Mouse (Mus musculus) T-helper 1 cell (primary cell): ENCODE results near the gene Tmem126b.

ENCODE experiments used
- in situ Hi-C: fragments of 300-600 bp; cut with MboI, MseI; formaldehyde crosslinking; loops from one replicate; pipeline ENCODE4 v1.15.1; 2025; ENCODE audit warnings: high pct_unique_total_duplicates

The Tmem126b gene

GRCm38 (mm10) chr7:90475793-90476312, at the start of gene Tmem126b:
TSS of gene Tmem126b (minus strand) at chr7:90476001.
- in situ Hi-C loops: no loop called here

GRCm38 (mm10) chr7:90512293-90512692, 36.5 kb upstream of the Tmem126b start:
- in situ Hi-C loops: no loop called here

DNA sequence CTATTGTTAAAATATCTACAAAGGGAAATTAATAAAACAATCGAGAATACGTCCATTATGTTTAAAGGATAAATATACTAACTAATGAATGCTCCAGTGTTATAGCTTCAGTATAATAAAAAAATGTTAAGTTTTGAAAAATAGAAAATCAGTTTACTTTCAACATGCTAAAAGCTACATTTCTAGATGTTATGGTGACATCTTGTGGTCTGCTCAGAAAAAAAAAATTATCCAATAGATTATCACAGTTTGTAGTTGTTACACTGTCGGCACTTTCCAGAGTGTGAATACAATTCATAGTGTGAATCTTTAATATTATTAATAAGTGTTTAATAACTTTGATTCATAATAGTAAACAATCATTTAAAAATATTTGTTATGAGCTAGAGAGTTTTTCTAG, 32.3 kb upstream of the Tmem126b start:
- in situ Hi-C loops: no loop called here

GRCm38 (mm10) chr7:90482607-90483006, 6.8 kb upstream of the Tmem126b start:
- in situ Hi-C loops: no loop called here

DNA sequence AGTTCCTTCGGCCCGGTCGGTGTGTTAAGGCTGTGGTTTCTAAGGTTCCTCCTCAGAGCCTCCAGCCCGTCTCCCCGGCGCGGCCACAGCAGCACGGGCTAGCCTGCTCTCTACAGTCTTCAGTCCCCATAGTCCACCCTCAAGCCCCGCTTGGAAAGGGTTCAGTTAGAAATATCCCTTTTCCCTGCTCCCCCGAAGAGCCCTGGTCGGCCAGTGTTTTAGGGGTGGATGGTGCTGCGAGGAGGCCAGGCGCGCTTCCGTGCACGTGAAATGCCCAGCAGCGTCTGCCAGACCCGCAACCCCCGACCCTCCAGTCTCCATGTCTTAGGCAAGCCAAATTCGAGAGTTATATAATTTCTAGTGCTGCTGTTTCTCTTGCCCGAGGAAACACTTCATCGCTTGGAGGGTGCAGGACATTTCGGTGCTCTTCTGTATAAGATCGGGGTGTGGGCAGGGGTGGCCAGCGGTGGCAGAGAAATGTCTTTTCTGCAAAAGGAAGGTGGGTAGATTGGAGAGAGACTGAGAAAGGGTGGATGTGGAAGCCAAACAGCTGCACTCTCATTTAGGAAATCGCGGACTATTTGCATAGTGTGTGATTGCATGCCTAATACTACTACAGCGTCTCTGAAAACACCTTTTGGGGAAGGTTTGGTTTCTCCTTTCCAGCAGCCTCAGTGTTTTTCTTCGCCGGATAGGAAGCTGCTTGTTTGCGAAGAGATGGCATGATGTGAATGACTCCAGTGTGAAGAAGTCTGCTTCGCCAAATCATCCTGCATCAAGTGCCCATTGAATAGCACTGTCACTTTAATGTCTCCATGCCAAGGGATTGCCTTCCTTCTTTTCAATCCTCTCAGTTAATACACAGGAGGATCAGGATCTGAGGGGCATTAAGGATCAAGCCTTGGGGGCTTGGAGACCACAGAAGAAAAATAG, 778 bp upstream of the Tmem126b start, which contains the start of gene Dlg2:
Dlg2 (plus strand) TSS at position 360 of the 933 bp plus-strand sequence.
- in situ Hi-C loops: no loop called here

GRCm38 (mm10) chr7:90473511-90473910, 2.3 kb downstream of the Tmem126b start:
- in situ Hi-C loops: no loop called here

DNA sequence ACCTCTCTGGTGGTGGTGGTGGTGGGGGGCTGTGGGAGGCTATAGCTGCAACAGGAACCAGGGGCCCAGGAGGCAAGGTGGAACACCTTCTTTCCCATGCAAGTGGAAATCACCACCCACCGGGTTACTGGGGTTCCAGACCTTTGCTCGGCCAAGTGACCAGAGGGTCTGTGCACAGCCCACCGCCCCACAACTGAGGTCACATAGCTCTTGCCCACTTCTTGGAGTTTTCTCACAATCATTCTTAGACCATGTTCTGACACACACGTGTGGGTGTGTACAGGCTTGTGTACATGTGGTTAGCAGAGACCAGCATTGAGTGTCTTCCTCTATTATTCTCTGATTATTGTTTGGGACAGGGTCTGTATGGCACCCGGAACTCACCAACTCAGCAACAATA, 14.4 kb downstream of the Tmem126b start:
- in situ Hi-C loops: no loop called here

- in situ Hi-C loops: no loop called here
Measured at GRCm38 (mm10) chr7:90460930-90461329, 14.9 kb downstream of the Tmem126b start.

DNA sequence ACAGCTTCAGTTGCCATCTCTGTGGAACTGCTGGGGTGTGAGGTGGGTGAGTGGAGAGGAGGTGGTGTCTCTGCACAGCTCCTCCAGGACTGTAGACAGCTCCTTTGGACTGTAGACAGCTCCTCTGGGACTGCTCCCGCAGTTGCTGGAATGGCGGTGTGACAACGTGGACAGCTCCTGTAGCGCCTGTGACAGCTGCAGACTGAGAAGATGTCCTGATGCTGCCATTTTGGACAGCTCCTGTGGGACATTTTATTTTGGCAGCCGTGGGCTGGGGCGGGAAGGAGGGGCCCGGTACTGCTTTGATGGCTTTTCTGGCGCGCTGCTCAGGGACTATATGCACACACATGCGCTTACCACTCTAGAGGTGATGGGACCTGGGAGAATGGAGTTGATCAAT, 15.5 kb downstream of the Tmem126b start:
- in situ Hi-C loops: no loop called here

DNA sequence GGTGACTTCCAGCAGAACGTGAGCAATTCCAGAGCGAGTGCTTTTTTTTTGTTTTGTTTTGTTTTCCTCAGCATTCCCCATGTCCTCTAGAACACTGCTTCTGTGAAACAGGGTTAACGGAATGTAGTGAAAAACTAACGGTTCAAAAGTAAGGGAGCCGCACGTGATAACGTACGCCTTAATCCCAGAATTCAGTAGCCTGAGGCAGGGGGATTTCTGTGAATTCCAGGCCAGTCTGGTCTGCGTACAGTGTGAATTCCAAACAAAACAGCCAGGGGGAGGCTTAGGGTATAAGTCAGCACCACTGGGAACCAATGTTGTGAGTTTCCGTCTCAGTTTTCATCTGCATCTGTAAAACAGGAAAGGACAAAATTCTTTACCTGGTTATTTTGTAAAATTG, 18.3 kb downstream of the Tmem126b start:
- in situ Hi-C loops: loop anchor here (10.0 kb wide), 1 partner anchor 1053 kb away; the partner anchor contains the start of genes Fzd4 and Tmem135

DNA sequence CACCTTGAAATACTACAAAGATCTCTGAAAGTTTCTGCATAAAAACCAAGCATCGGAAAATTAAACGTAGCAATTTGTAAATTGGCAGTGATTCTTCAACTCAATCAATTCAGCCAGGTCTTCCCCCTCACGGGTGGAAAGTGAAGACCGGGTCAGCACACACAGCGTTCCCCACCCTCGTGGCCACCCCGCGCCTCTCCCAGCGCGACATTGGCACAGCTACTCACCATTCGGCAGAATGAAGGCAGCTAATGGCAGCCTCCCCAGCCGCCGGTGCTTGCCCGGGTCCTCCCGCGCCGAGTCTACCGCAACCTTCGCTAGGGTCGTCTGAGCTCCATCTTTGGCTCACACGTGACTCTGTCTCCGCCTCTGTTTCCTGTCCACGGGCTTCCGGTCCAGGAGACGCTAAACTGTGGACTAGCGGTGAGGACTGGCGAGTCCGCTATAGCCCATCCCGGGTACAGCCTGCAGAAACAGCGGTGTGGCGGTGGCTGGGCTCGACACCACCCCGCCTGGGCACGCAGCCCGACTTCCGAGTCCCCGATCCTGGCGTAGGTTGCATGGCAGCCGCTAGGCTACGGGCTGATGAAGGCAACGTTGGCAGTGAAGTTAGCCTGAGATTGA, 18.8 kb downstream of the Tmem126b start, which contains the start of gene Tmem126a:
Tmem126a (minus strand) TSS at position 385 of the 624 bp plus-strand sequence.
- in situ Hi-C loops: loop anchor here (10.0 kb wide), 1 partner anchor 1052 kb away; the partner anchor contains the start of genes Fzd4 and Tmem135

- in situ Hi-C loops: loop anchor here (10.0 kb wide), 1 partner anchor 1051 kb away; the partner anchor contains the start of genes Fzd4 and Tmem135
Measured at GRCm38 (mm10) chr7:90456149-90456844, 19.5 kb downstream of the Tmem126b start.

DNA sequence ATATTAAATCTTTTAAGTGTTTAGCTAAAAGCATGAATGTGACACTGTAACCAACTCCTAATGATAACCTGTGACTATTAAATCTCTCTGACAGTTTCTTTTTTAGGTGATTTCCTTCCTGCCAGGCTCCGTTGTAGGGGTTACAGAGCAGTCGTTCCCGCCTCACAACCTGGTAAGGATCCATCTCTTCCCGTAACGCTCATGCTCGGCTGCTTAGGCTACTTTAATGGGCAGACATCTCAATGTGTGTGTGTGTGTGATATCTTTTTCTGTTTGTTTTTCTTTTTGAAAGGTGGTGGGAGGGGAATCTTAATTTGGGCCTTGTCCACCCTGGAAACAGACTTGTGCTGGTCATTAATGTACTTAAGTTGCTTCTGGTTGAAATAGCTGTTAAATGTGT, 31.6 kb downstream of the Tmem126b start:
- in situ Hi-C loops: no loop called here

- in situ Hi-C loops: no loop called here
Measured at GRCm38 (mm10) chr7:90443101-90444091, 32.4 kb downstream of the Tmem126b start.

DNA sequence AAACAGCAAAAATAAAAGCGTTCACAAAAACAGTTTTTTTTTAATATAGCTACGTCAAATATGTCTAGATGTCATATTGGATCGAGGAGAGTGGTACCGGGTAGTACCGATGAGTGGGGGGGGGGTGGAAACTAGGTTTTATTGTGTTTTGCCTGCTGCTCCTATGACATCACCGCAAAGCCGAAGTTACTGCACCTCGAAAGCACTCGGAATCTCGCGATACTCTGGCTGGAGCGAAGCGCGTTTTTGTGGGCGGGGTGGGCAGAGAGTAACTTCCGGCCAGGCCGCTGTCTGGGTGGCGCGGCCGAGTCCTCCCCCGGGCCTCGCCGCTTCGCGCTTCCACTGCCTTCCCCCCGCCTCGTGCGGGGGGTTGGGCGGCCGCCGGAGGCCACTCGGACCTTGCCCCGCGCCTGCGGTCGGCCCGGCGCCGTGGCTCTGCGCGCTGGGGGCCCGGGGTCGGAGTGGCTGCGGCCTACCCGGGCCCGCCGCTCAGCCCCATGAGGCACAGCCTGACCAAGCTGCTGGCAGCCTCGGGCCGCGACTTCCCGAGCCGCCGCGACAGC, 33.2 kb downstream of the Tmem126b start, which contains the start of gene Crebzf:
Crebzf (plus strand) TSS at position 212 of the 563 bp plus-strand sequence.
- in situ Hi-C loops: no loop called here

DNA sequence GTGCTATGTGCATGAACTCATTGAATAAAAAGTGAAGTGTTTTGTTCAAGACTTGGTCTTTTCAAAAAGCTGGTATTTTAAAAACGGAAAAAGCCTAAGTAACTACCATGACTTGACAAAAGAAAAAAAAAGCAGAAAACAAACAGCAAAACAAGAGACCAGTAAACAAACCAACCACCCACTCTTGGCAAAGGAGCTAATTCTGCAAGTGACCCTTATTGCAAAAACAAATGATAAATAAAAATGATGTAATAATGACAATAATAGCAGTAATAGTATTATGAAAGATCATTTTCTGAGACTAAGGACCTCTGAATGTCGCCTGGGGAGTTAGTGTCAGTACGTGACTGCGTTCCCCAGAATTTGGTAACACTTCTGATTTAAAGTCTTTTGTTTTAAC, 33.7 kb downstream of the Tmem126b start:
- in situ Hi-C loops: no loop called here

DNA sequence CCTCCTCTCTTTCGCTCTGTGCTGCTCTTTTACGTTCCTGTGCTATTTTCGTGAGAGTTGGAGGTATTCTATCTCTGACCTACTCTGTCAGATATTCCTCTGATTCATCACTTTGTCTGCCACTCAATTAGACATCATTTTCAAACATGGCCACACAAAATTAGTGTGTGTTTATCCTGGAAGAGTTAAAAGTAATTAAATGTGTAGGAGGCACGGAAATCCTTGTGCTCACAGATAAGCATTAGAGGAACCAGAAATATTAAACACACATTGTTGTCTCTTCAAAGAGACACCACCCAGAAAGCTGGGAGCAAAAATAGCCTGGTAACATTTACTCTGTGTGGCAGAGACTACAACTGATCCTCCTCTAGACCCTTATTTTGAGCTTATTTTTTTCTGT, 35.8 kb downstream of the Tmem126b start:
- in situ Hi-C loops: no loop called here

GRCm38 (mm10) chr7:90432221-90432620, 43.6 kb downstream of the Tmem126b start:
- in situ Hi-C loops: no loop called here

DNA sequence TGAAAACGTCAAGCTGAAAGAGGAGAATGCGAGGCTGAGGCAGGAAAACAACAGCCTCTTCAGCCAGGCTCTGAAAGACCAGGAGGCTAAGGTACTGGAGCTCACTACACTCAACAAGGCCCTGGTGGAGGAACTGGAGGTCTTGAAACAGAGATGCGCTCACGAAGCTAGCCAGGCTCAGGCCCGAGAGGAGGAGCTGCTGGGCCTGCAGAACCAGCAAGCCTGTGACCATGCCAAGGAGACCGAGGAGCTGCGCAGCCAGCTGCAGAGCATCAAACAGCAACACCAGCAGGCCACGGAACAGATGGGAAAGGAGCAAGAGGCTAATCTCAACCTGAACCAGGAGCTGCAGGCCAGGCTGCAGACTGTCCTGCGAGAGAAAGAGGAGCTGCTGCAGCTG, 48.8 kb downstream of the Tmem126b start:
- in situ Hi-C loops: no loop called here
